Mouse (Mus musculus): Measurements from ENCODE around the gene Ndufb10. TPM values are rescaled to one million over a fixed set of nuclear protein-coding genes. Genes with fewer than 3 reads are reported as not detected.
"Not testable (repeated sequence)": the region's sequence is repeated elsewhere in the genome, so short reads cannot be mapped to it uniquely, and the experiment has no call there.

The Ndufb10 gene
- polyA plus RNA-seq, 1 experiment from 2014 or later, result 347 TPM

GRCm38 (mm10) chr17:24725637-24726390 is 1.5 kb upstream of the Ndufb10 start:
- no peak for DNase-seq (ENCODE audit: low spot score)
- ATAC-seq (ENCODE audit: low FRiP score), result no peak
- WGBS, result 78% methylated on average over 3 of the region's 3 CpGs

GRCm38 (mm10) chr17:24723881-24724180 is 447 bp downstream of the Ndufb10 start:
- H3K27ac ChIP-seq, result peak overlapping the region; percentile 78
- DNase-seq (ENCODE audit: low spot score), result no peak
- peak overlapping the region; percentile 96 for H3K4me2 ChIP-seq (replicated peaks)
- H3K4me1 ChIP-seq (replicated peaks; ENCODE audit: control insufficient read depth, insufficient read depth, low read length), result peaks cover 24% of the 10 kb centered on the region
- 0% methylated on average over 15 of the region's 15 CpGs for WGBS
- H3K27me3 ChIP-seq (ENCODE audit: control insufficient read depth, insufficient read depth, low read length), result no peaks in the 10 kb centered on the region
- H3K9me3 ChIP-seq (ENCODE audit: control insufficient read depth, low read length), result no peaks in the 10 kb centered on the region
- H3K9ac ChIP-seq, result peak overlapping the region; percentile 94
- peak overlapping the region; percentile 77 for H3K4me3 ChIP-seq (replicated peaks; ENCODE audit: low read length)
- peak; percentile 4; the same call in 1 of the 2 replicates for ATAC-seq (ENCODE audit: low FRiP score)
- H3K36me3 ChIP-seq (replicated peaks; ENCODE audit: control insufficient read depth, insufficient read depth), result peaks cover 15% of the 10 kb centered on the region

More at GRCm38 (mm10) chr17:24725637-24726390, 1.5 kb upstream of the Ndufb10 start:
- Histone ChIP-seq H3K36me3 (replicated peaks; ENCODE audit: control insufficient read depth, insufficient read depth) (peaks cover 15% of the 10 kb centered on the region), H3K4me2 (replicated peaks) (no peak overlapping the region), H3K4me1 (replicated peaks; ENCODE audit: control insufficient read depth, insufficient read depth, low read length) (peaks cover 24% of the 10 kb centered on the region), H3K27ac (no peak overlapping the region), H3K27me3 (ENCODE audit: control insufficient read depth, insufficient read depth, low read length) (no peaks in the 10 kb centered on the region), H3K4me3 (replicated peaks; ENCODE audit: low read length) (no peak overlapping the region), H3K9me3 (ENCODE audit: control insufficient read depth, low read length) (no peaks in the 10 kb centered on the region), H3K9ac (no peak overlapping the region)

GRCm38 (mm10) chr17:24723122-24723880 is 977 bp downstream of the Ndufb10 start:
- Histone ChIP-seq H3K27me3 (ENCODE audit: control insufficient read depth, insufficient read depth, low read length) (no peaks in the 10 kb centered on the region), H3K9ac (peak overlapping the region; percentile 94), H3K9me3 (ENCODE audit: control insufficient read depth, low read length) (no peaks in the 10 kb centered on the region), H3K4me3 (replicated peaks; ENCODE audit: low read length) (peak overlapping the region; percentile 77), H3K4me1 (replicated peaks; ENCODE audit: control insufficient read depth, insufficient read depth, low read length) (peaks cover 24% of the 10 kb centered on the region), H3K36me3 (replicated peaks; ENCODE audit: control insufficient read depth, insufficient read depth) (peaks cover 17% of the 10 kb centered on the region), H3K27ac (peak overlapping the region; percentile 78; the same call in 1 of the 2 replicates), H3K4me2 (replicated peaks) (peak overlapping the region; percentile 96)
- no peak for DNase-seq (ENCODE audit: low spot score)
- 4% methylated on average over 12 of the region's 12 CpGs for WGBS
- ATAC-seq (ENCODE audit: low FRiP score), result no peak

- Histone ChIP-seq H3K9ac (no peak overlapping the region; the same call in 1 of the 2 replicates), H3K27ac (no peak overlapping the region), H3K4me2 (replicated peaks) (peak overlapping the region; percentile 96; the same call in 1 of the 2 replicates)
Measured at GRCm38 (mm10) chr17:24722220-24722924, 1.9 kb downstream of the Ndufb10 start.

GRCm38 (mm10) chr17:24721383-24721955 is 2.8 kb downstream of the Ndufb10 start:
- peak overlapping the region; percentile 96 for H3K4me2 ChIP-seq (replicated peaks)
- not testable (repeated sequence) for ATAC-seq (ENCODE audit: low FRiP score); H3K27ac ChIP-seq; H3K27me3 ChIP-seq (ENCODE audit: control insufficient read depth, insufficient read depth, low read length); DNase-seq (ENCODE audit: low spot score); H3K9me3 ChIP-seq (ENCODE audit: control insufficient read depth, low read length)
- H3K4me1 ChIP-seq (replicated peaks; ENCODE audit: control insufficient read depth, insufficient read depth, low read length), result peaks cover 24% of the 10 kb centered on the region
- peak overlapping the region; percentile 78 for H3K4me3 ChIP-seq (replicated peaks; ENCODE audit: low read length)
- 77% methylated on average over 7 of the region's 7 CpGs for WGBS
- peak overlapping the region; percentile 88 for H3K9ac ChIP-seq
- H3K36me3 ChIP-seq (replicated peaks; ENCODE audit: control insufficient read depth, insufficient read depth), result peaks cover 28% of the 10 kb centered on the region

More at GRCm38 (mm10) chr17:24722220-24722924, 1.9 kb downstream of the Ndufb10 start:
- Histone ChIP-seq H3K4me1 (replicated peaks; ENCODE audit: control insufficient read depth, insufficient read depth, low read length) (peaks cover 24% of the 10 kb centered on the region), H3K36me3 (replicated peaks; ENCODE audit: control insufficient read depth, insufficient read depth) (peaks cover 26% of the 10 kb centered on the region), H3K27me3 (ENCODE audit: control insufficient read depth, insufficient read depth, low read length) (no peaks in the 10 kb centered on the region), H3K4me3 (replicated peaks; ENCODE audit: low read length) (no peak overlapping the region; the same call in 1 of the 2 replicates), H3K9me3 (ENCODE audit: control insufficient read depth, low read length) (no peaks in the 10 kb centered on the region)
- DNase-seq (ENCODE audit: low spot score) (no peak), ATAC-seq (ENCODE audit: low FRiP score) (no peak)
- 41% methylated on average over 13 of the region's 13 CpGs for WGBS

GRCm38 (mm10) chr17:24720616-24721015 is 3.7 kb downstream of the Ndufb10 start:
- WGBS, result 0% methylated on average over 11 of the region's 11 CpGs
- Histone ChIP-seq H3K9ac (peak overlapping the region; percentile 88), H3K36me3 (replicated peaks; ENCODE audit: control insufficient read depth, insufficient read depth) (peaks cover 36% of the 10 kb centered on the region), H3K4me3 (replicated peaks; ENCODE audit: low read length) (peak overlapping the region; percentile 78), H3K4me2 (replicated peaks) (peak overlapping the region; percentile 96), H3K4me1 (replicated peaks; ENCODE audit: control insufficient read depth, insufficient read depth, low read length) (peaks cover 24% of the 10 kb centered on the region)
- not testable (repeated sequence) for H3K27ac ChIP-seq; H3K27me3 ChIP-seq (ENCODE audit: control insufficient read depth, insufficient read depth, low read length); ATAC-seq (ENCODE audit: low FRiP score); H3K9me3 ChIP-seq (ENCODE audit: control insufficient read depth, low read length); DNase-seq (ENCODE audit: low spot score)

GRCm38 (mm10) chr17:24719494-24720222 is 4.6 kb downstream of the Ndufb10 start:
- DNase-seq (ENCODE audit: low spot score) (peak; percentile 97), ATAC-seq (ENCODE audit: low FRiP score) (peak; percentile 98)
- Histone ChIP-seq H3K9ac (peak overlapping the region; percentile 90), H3K4me2 (replicated peaks) (peak overlapping the region; percentile 96), H3K9me3 (ENCODE audit: control insufficient read depth, low read length) (no peaks in the 10 kb centered on the region), H3K36me3 (replicated peaks; ENCODE audit: control insufficient read depth, insufficient read depth) (peaks cover 36% of the 10 kb centered on the region), H3K27me3 (ENCODE audit: control insufficient read depth, insufficient read depth, low read length) (no peaks in the 10 kb centered on the region), H3K4me3 (replicated peaks; ENCODE audit: low read length) (peak overlapping the region; percentile 78), H3K4me1 (replicated peaks; ENCODE audit: control insufficient read depth, insufficient read depth, low read length) (peaks cover 24% of the 10 kb centered on the region), H3K27ac (peak overlapping the region; percentile 88)
- under 1% methylated on average over 61 of the region's 61 CpGs for WGBS

GRCm38 (mm10) chr17:24718938-24719337 is 5.3 kb downstream of the Ndufb10 start:
- Histone ChIP-seq H3K4me1 (replicated peaks; ENCODE audit: control insufficient read depth, insufficient read depth, low read length) (peaks cover 24% of the 10 kb centered on the region), H3K4me3 (replicated peaks; ENCODE audit: low read length) (peak overlapping the region; percentile 78), H3K9ac (peak overlapping the region; percentile 90), H3K4me2 (replicated peaks) (peak overlapping the region; percentile 96), H3K27ac (peak overlapping the region; percentile 88; the same call in 1 of the 2 replicates), H3K36me3 (replicated peaks; ENCODE audit: control insufficient read depth, insufficient read depth) (peaks cover 36% of the 10 kb centered on the region)
- WGBS, result 74% methylated on average over 5 of the region's 5 CpGs
- H3K27me3 ChIP-seq (ENCODE audit: control insufficient read depth, insufficient read depth, low read length); H3K9me3 ChIP-seq (ENCODE audit: control insufficient read depth, low read length); ATAC-seq (ENCODE audit: low FRiP score); DNase-seq (ENCODE audit: low spot score): not testable (repeated sequence)

Data from hindbrain, embryonic 14.5 days (tissue).